In the genomic region with DNA sequence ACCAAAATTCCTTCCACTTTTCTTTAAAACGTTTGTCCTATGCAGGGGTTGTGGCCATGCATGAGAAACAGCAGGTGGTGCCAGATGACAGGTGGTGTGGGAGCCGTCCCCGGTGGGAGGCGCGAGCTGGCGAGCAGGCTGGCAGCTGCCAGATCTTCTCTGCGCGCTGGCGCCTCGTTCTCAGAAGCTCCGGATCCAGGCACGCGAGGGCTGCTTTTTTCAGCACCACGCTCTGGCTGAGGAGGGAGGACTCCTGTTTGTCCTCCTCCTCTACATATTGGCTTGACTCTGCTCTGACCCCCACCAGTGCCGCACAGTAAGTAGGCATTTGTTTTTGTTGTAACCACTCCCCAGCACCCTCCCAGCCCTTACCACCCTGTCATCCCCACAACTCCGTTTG, we compare ENCODE assay signal across 8 mouse cellular contexts. TPM values are rescaled to one million over a fixed set of nuclear protein-coding genes. Genes with fewer than 3 reads are reported as not detected.
A peak's percentile ranks its signal among the peaks of the same experiment; 100 is the strongest.
DNase-seq lines count a peak whose midpoint lies in the region; ATAC-seq lines count a peak whose summit lies in the region.

A gene (plus strand): TSS at position 183 of the 400 bp plus-strand sequence.

- H3K9me3 ChIP-seq in intestine, embryonic 15.5 days, result no peaks in the 10 kb centered on the region

- no peak within 1 kb of the TSS for H3K27ac ChIP-seq in intestine, embryonic 15.5 days

- DNase-seq in R1 (ENCODE audit: low read depth, low spot score), result peak; percentile 57
- peak; percentile 90 for DNase-seq in embryo, embryonic 10 days (ENCODE audit: low spot score)
- peak; percentile 36 to 55 for DNase-seq in gastrocnemius, postnatal 36 days
- peak; percentile 91 for DNase-seq in left cerebral cortex, postnatal 10 days (ENCODE audit: extremely low spot score in 1 of 2, low spot score in 2 of 2)
- DNase-seq in mesoderm, embryonic 11.5 days (ENCODE audit: low read depth, low spot score), result peak; percentile 87
- DNase-seq in right cerebral cortex, postnatal 36 days (ENCODE audit: low spot score in 2 of 2), result peak; percentile 90 to 91
- DNase-seq in urinary bladder, postnatal 36 days (ENCODE audit: low spot score in 2 of 2), result peak; percentile 38 to 65

- H3K9ac ChIP-seq in intestine, embryonic 15.5 days, result peak within 1 kb of the TSS; percentile 16; the same call in 1 of the 2 replicates

- peak within 1 kb of the TSS; percentile 53 for H3K4me2 ChIP-seq in intestine, embryonic 15.5 days (replicated peaks)

- peak within 1 kb of the TSS; percentile 13 for H3K4me3 ChIP-seq in intestine, embryonic 15.5 days (replicated peaks)

- no peaks in the 10 kb centered on the region for H3K36me3 ChIP-seq in intestine, embryonic 15.5 days

- intact Hi-C loops in gastrocnemius, postnatal 36 days (cut with DNase I), result loop anchor here (2.0 kb wide), 1 partner anchor 163 kb away; no protein-coding TSS in a partner anchor
- intact Hi-C loops in left cerebral cortex, postnatal 10 days (cut with DNase I), result loop anchor here (2.0 to 5.0 kb wide), 3 partner anchors 62 to 163 kb away; no protein-coding TSS in a partner anchor

- ATAC-seq in intestine, embryonic 15.5 days, result peak; percentile 91

- under 1% methylated on average over 16 of the region's 16 CpGs for WGBS in intestine, embryonic 15.5 days

- peaks cover 4% of the 10 kb centered on the region for H3K4me1 ChIP-seq in intestine, embryonic 15.5 days (replicated peaks)

- H3K27me3 ChIP-seq in intestine, embryonic 15.5 days (replicated peaks), result no peaks in the 10 kb centered on the region

RNA-seq across cellular contexts. Expression of the gene that starts here (rescaled TPM):
- 1 to 10 TPM in 1 of 2 experiments, not detected in 1; 1.6 TPM for total RNA-seq in gastrocnemius, postnatal 36 days (2021)
- 10.0 and 12.0 TPM in 2 replicates for polyA plus RNA-seq in intestine, embryonic 15.5 days (2015; fragmentation: Nextera tagmentation; extraction: Ambion mirVana)
- total RNA-seq in left cerebral cortex, postnatal 10 days (2021), result 100 to 1,000 TPM; 873 to 894 TPM

Comparison
In these comparisons a context has a peak if more than half of its experiments do, and no peak if none do; other contexts are left out.
1. RNA of the gene that starts here (total RNA-seq): 873 to 894 TPM in left cerebral cortex, postnatal 10 days; 1.6 TPM in gastrocnemius, postnatal 36 days; every median in the first group is over 100 times any median in the second.
2. Peak in every context shown above with its lines, with median percentiles within 50 percentile points of each other: DNase-seq.